Mouse (Mus musculus) urinary bladder, postnatal 10 days (tissue): ENCODE results near the gene Nedd8.

ENCODE experiments used
- DNase-seq: peaks from one replicate; pipeline ENCODE4 v3.0.0; 2022; ENCODE audit warnings: low spot score

The Nedd8 gene

GRCm38 (mm10) chr14:55671833-55672740, at the start of gene Nedd8, which contains the start of gene Gmpr2:
Gene Nedd8, minus strand, starts transcription at chr14:55672124.
Gene Gmpr2, plus strand, starts transcription at chr14:55671941.
- DNase-seq = peak; percentile 38

- DNase-seq = no peak
Observed at GRCm38 (mm10) chr14:55721076-55721475, 49.2 kb upstream of the Nedd8 start.

- no peak for DNase-seq
Observed at GRCm38 (mm10) chr14:55720666-55721065, 48.7 kb upstream of the Nedd8 start.

GRCm38 (mm10) chr14:55719737-55720136, 47.8 kb upstream of the Nedd8 start:
- DNase-seq = no peak

GRCm38 (mm10) chr14:55716884-55717283, 45.0 kb upstream of the Nedd8 start:
- DNase-seq = no peak

- no peak for DNase-seq
Observed at GRCm38 (mm10) chr14:55716271-55716670, 44.3 kb upstream of the Nedd8 start.

GRCm38 (mm10) chr14:55714893-55715292, 43.0 kb upstream of the Nedd8 start:
- no peak for DNase-seq

- DNase-seq = no peak
Observed at GRCm38 (mm10) chr14:55713729-55714122, 41.8 kb upstream of the Nedd8 start, which contains the start of gene Tgm1. Gene Tgm1, minus strand, starts transcription at chr14:55713926.

- DNase-seq = no peak
Observed at GRCm38 (mm10) chr14:55713007-55713728, 41.2 kb upstream of the Nedd8 start.

GRCm38 (mm10) chr14:55711786-55712185, 39.9 kb upstream of the Nedd8 start:
- DNase-seq = no peak

GRCm38 (mm10) chr14:55709509-55709908, 37.6 kb upstream of the Nedd8 start:
- DNase-seq = no peak

- no peak for DNase-seq
Observed at GRCm38 (mm10) chr14:55707397-55707796, 35.5 kb upstream of the Nedd8 start.

- DNase-seq = no peak
Observed at GRCm38 (mm10) chr14:55706051-55706600, 34.2 kb upstream of the Nedd8 start.

GRCm38 (mm10) chr14:55702761-55703160, 30.8 kb upstream of the Nedd8 start:
- DNase-seq = no peak

GRCm38 (mm10) chr14:55701131-55701530, 29.2 kb upstream of the Nedd8 start:
- DNase-seq = no peak

GRCm38 (mm10) chr14:55697226-55697625, 25.3 kb upstream of the Nedd8 start:
- no peak for DNase-seq

- no peak for DNase-seq
Observed at GRCm38 (mm10) chr14:55689433-55689832, 17.5 kb upstream of the Nedd8 start.

- DNase-seq = no peak
Observed at GRCm38 (mm10) chr14:55682118-55682493, 10.2 kb upstream of the Nedd8 start.

- DNase-seq = peak; percentile 71
Observed at GRCm38 (mm10) chr14:55681160-55682117, 9.5 kb upstream of the Nedd8 start, which contains the start of gene Tinf2. Gene Tinf2, minus strand, starts transcription at chr14:55681820.

GRCm38 (mm10) chr14:55677615-55678014, 5.7 kb upstream of the Nedd8 start:
- DNase-seq = no peak

- no peak for DNase-seq
Observed at GRCm38 (mm10) chr14:55672741-55673060, 777 bp upstream of the Nedd8 start.

- DNase-seq = no peak
Observed at GRCm38 (mm10) chr14:55671486-55671832, 465 bp downstream of the Nedd8 start.
